Mouse (Mus musculus): ENCODE measurements at regions not wholly inside any gene's neighbourhood (a gene's known extent, or its start where the extent isn't known, plus 50 kb on each side); places are given as distances from the start of the nearest gene placed in this dataset.
"Not testable (repeated sequence)": the region's sequence is repeated elsewhere in the genome, so short reads cannot be mapped to it uniquely, and the experiment has no call there.

DNA sequence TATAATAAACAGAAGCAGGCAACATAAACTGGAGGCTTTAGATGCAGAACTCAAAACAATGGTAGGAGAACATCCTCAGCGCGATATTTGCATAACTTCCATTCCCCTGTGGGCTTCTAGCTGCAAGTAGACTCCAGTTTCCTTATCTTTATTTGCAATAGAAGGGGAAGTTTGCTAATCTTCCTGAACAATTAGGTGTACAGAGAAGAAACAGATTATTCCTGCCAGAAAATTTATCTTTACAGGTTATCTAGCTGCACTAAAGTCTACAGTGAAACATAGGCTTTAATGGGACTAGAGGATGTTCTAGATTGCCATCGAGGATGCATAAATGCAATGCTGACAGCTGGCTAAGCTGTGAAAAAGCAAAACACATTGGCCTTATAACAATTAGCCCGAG, 1544.0 kb downstream of the Efna5 start:
- no peak for DNase-seq (ENCODE audit: low read depth, low spot score)

GRCm38 (mm10) chr17:61325401-61325800, 1555.7 kb downstream of the Efna5 start:
- no peak for DNase-seq (ENCODE audit: low read depth, low spot score)

DNA sequence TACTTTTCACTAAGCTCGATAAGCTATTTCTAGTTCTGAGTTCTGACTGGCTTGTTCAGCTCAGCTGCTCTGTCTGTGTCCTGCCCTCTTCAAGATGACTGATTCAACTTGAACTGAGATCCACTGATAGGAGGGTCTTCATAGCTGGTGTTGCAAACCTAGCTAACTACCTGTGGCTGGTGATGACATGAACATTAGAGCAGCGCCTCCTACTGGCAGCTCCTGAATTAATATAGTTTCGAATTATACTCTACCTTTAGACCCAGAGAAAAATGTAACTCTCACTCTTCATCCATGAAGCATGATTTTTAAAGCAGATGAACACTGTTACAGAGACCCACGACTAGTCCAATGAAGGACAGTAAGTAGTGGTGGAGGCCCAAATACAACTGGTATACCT, 1560.3 kb downstream of the Efna5 start:
- DNase-seq (ENCODE audit: low read depth, low spot score) = peak; percentile 32

DNA sequence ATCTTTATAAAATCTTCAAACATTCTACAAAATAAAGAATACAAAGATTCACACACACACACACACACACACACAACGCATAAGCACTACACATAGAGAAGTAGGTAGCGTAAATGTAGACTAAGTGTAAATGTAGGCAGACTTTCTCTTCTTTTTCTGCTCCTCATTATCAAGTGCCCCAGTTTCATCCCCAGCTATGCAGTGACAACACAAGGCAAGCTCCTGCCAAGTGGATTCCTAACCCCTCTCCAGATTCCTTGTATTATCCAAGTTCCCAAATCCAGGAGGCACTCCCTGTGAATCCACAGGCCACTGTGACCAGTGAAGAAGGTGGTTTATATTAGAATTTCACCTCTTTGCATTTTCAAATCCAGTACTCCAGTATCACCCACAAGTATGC, 1567.7 kb downstream of the Efna5 start:
- DNase-seq (ENCODE audit: low read depth, low spot score) = no peak

DNA sequence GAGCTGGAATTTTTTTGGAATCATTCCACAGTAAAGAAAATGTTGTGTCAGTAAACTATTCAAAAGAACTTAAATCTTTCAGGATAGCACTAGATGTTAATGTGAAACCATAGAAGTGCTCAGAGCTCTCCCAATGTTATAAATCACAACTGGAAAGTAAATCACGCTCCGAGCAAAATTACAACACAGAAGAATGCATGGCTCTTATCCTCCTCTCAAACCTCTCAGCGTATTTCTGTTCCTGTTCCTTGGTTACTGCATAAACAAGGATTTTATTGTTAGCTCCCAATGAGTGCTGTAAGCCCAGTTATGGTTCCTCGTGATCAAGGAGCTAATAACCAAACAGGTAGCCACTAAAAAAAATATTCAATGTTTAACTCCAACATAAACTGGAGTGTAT, 1569.9 kb downstream of the Efna5 start:
- no peak for DNase-seq (ENCODE audit: low read depth, low spot score)

GRCm38 (mm10) chr17:61303611-61304010, 1577.5 kb downstream of the Efna5 start:
- no peak for DNase-seq (ENCODE audit: low read depth, low spot score)

DNA sequence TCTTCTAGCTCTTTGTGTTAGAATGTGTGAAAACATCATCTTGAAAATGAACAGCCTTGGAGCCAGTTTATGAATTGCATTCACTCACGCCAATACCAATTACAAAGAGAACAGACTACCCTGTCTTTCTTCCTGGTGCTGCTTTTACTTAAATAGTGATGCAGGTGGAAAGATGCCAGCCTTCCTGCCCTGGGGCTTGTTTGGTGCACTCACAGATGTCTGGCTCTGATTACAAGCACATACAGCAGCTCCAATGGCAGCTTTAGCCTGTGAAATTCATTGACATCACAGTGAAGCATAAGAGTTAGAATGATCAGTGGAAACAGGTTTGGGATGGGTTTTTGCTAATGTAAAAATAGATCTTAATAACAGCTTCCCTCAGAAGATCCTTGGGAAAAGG, 1579.1 kb downstream of the Efna5 start:
- no peak for DNase-seq (ENCODE audit: low read depth, low spot score)

GRCm38 (mm10) chr17:61301171-61301570, 1579.9 kb downstream of the Efna5 start:
- no peak for DNase-seq (ENCODE audit: low read depth, low spot score)

DNA sequence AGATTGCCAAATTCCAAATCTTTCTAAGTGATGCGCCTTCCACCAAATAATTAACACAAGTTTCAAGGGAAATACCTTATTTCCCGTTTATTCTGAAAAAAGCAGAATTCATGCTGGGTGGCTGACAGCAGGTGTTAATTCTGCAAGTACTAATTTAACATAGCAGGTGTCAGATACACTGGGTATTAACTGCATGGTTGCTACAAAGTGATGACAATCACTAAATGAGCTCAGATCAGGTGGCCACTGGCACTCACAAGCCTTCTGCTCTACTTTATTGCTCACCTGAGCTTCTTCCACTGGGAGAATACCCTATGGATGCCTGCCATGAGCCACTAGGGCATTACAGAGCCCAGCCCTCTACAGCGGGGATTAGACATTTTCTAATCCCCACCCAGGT, 1590.0 kb downstream of the Efna5 start:
- no peak for DNase-seq (ENCODE audit: low read depth, low spot score)

DNA sequence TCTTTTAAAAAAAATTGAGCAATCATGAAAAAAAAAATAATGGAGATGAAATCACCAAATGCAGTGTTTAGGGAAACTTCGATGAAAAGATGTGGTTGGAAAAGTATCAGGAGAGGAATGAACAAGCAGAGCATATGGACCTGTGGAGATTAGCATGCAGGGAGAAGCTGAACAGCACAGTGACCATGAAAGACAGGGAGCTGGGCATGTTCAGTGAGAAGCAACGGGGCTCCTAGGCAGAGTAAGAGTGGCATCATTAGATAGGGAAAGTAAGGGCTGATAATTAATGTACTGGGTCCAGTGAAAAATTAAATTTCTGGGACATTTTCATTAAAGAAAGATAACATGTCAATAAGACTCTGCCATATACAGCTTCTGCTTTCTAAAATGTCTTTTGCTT, 1592.5 kb downstream of the Efna5 start:
- DNase-seq (ENCODE audit: low read depth, low spot score) = no peak

- DNase-seq (ENCODE audit: low read depth, low spot score) = no peak
These were observed 1607.5 kb downstream of the Efna5 start for GRCm38 (mm10) chr17:61273631-61274030.

- DNase-seq (ENCODE audit: low read depth, low spot score) = not testable (repeated sequence)
These were observed 1624.6 kb downstream of the Efna5 start for GRCm38 (mm10) chr17:61256526-61256925.

DNA sequence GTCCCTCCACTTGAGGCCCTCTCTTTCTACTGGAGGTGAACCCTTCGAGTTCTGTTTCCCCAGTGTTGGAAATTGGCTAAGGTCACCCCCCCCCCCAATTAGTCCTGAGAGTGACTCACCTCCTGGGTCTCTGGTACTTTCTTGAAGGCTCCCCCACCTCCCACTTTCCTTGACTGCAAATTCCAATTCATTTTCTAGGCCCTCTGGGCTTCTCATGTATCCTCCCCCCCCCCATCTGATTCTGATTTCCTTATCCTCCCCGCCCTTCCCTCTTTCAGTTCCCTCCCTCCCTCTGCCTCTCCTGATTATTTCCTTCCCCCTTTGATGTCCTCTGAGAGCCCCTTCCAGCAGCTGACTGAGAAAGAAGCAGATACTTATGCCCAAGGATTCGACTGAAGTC, 1632.7 kb downstream of the Efna5 start:
- DNase-seq (ENCODE audit: low read depth, low spot score) = no peak

- DNase-seq (ENCODE audit: low read depth, low spot score) = no peak
These were observed 1663.9 kb downstream of the Efna5 start for GRCm38 (mm10) chr17:61217198-61217722.

DNA sequence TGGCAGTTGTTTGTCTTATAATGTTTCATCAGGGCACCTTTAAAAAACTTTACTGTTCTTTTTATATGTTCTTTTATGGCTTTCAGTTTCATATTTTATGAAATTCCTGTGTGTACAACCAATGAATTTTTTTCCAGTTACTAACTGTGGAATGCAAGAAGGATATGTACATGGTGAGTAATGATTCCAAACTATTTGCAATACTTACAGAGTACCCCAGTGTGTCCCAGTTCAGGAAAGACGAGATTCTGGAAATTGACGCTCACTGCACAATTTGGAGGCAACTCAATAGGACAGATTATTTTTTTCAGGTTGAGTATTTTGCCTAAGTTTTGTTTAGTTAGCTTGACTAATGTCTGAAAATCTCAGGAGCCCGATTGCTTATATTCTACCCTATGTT, 1676.8 kb downstream of the Efna5 start:
- no peak for DNase-seq (ENCODE audit: low read depth, low spot score)

GRCm38 (mm10) chr17:61187880-61188279, 1693.2 kb downstream of the Efna5 start:
- DNase-seq (ENCODE audit: low read depth, low spot score) = not testable (repeated sequence)

DNA sequence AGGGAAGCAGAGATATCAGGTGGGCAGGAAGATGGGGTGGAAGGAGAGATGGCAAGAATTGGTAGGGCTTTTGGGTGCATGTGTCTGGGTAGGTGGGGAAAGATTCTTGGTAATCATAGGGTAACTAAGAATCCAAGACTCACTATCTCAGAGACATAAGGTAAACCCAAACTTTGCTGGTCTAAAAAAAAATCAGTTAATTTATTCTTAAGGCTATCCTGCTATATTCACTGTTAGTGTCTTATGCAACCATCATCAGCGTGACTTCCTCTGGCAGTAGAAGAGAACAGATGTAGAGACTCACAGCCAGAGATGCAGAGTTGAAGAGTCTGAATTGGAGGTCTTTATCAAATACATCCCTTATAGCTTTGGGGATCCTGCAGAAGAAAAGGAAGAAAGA, 1704.5 kb downstream of the Efna5 start:
- DNase-seq (ENCODE audit: low read depth, low spot score) = no peak

- DNase-seq (ENCODE audit: low read depth, low spot score) = no peak
These were observed 1721.7 kb downstream of the Efna5 start for GRCm38 (mm10) chr17:61159437-61159836.

GRCm38 (mm10) chr17:61137006-61137405, 1744.1 kb downstream of the Efna5 start:
- no peak for DNase-seq (ENCODE audit: low read depth, low spot score)

DNA sequence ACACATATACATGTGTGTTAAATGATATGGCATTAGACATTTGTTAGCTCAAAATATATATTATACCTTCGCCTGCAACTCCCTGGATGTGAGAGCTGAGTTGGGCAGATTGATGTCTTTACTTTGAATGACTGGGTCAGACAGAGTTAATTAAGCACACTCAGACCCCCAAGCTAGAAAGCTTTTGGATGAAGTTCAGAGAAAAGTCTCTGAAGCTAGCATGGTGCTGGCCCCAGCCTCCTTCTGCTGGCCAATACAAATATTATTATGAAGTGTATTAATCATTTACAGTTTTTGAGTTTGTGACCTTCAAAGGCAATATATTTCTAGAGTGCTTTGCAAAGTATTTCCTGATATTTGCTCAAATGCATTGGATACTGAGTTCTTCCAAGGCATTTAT, 1753.3 kb downstream of the Efna5 start:
- no peak for DNase-seq (ENCODE audit: low read depth, low spot score)

DNA sequence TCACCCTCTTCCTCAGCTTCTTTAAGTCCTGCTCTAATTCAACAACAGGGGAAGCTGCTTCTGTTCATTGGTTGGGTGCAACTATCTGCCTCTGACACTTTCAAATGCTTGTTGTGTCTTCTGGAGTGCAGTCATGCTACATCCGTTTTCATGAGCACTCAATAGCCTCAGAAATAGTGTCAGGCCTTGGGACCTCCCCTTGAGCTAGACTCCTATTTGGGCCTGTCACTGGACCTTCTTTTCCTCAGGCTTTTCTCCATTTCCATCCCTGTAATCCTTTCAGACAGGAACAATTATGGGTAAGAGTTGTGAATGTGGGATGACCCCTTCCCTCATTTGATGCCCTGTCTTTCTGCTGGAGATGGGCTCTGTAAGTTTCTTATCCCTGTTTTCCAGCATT, 1774.8 kb downstream of the Efna5 start:
- DNase-seq (ENCODE audit: low read depth, low spot score) = no peak

GRCm38 (mm10) chr17:61060450-61060849, 1820.7 kb downstream of the Efna5 start:
- no peak for DNase-seq (ENCODE audit: low read depth, low spot score)

DNA sequence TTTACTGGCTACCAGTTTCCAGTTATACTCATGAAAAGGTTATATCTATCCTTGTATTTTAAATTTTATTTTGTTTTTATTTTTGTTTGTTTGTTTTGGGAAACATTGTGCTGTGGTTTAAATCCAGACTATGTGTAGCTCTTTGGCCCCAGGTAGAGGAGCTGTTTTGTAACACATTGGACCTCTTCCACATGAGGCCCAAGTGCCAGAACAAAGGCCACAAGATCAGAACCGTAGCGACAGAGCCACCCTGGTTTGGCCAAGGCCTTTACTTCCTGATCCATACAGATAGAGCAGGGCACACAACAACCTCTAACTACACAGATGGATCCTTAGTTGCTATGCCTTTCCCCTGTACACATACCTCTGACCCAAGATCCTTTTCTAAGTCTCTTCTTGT, 1822.6 kb downstream of the Efna5 start:
- no peak for DNase-seq (ENCODE audit: low read depth, low spot score)

DNA sequence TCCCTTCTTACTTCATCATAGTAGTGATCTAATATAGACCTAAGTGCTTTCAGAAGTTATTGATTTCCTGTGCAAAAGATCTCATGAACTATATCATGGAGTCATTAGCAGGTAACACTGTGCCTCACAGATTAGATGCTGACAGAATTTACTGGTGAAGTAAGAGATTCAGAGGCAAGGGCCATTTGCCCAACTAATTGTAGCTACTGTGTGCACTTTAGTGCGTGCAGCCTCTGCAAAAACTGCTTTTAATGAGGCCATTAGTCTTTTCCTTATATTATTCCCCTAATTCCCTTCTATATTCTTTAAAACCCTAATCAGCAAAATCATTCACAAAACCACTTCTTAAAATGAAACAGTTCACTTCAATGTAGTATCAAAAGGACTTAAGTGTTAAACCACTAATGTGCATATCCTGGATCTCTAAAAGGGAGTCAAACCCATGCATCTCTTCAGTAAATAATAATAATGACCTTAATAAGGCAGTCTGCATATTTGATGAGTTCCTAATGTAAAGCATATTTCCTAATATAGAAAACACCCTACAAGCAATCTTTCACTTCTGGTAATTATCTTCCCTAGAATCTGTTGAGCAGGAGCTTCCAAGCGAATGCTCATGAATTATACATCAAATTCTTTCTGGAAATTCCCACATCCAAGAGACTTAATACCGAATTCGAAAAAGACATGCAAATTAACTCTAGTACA, 1847.4 kb downstream of the Efna5 start:
- DNase-seq (ENCODE audit: low read depth, low spot score) = no peak

All from ZHBTc4 (cell line).